Mouse (Mus musculus): ENCODE measurements at regions not wholly inside any gene's neighbourhood (a gene's known extent, or its start where the extent isn't known, plus 50 kb on each side); places are given as distances from the start of the nearest gene placed in this dataset.

DNA sequence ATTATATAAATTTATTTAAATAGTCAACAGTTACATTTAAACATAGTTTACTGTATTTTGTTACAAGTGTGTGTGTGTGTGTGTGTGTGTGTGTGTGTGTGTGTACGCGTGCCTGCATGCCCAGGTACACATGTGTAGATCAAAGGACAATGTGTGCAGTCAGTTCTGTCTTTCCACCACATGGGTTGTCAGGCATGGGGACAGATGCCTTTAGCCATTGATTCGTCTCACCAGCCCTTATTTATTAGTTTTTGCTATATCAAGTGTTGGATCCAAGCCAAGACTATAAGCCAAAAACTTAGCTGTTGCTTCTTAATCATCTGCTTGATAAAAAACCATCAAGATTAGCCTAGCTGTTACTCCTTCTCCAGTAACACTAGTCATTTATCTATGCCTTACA, 280.7 kb downstream of the Ets1 start:
- Histone ChIP-seq H3K27me3 (no peaks in the 10 kb centered on the region), H3K4me1 (no peaks in the 10 kb centered on the region), H3K9ac (no peak overlapping the region), H3K9me3 (no peaks in the 10 kb centered on the region), H3K36me3 (no peaks in the 10 kb centered on the region), H3K4me3 (no peak overlapping the region), H3K4me2 (no peak overlapping the region), H3K27ac (no peak overlapping the region)
- ATAC-seq (ENCODE audit: insufficient number of reproducible peaks, low FRiP score, low TSS enrichment, low read depth), result no peak
- WGBS, result 73% methylated on average over 3 of the region's 3 CpGs

GRCm38 (mm10) chr9:32923925-32924324, 287.9 kb downstream of the Ets1 start:
- Histone ChIP-seq H3K4me3 (no peak overlapping the region), H3K36me3 (no peaks in the 10 kb centered on the region)
- no peak for ATAC-seq (ENCODE audit: insufficient number of reproducible peaks, low FRiP score, low TSS enrichment, low read depth)

DNA sequence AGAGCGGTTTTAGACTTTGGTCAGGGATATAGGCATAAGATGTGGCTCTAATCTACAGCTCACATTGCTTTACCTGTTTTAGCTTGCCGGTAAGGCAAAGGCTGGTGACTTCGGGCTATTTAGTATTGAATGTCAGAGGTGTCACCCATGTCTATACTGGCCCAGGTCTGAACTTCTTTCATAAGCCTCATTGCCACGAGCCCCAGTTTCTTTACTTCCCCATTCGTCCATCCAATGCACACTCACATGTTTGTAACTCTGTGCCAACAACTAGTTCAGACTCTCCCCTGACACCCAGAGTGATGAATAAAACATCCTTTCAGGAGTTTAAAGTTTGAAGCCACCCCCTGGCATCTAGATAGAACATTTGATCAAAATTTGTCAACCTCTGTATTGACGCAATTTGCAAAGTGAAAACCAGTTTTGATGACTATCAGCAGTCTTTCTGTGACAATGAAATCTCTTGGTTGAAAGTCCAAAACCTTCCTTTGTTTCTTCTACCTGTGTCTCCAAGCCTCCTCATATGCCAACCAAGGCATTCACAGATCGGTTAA, 288.4 kb downstream of the Ets1 start:
- H3K4me1 ChIP-seq, result no peaks in the 10 kb centered on the region
- no peak overlapping the region for H3K27ac ChIP-seq
- no peak overlapping the region for H3K4me2 ChIP-seq
- no peaks in the 10 kb centered on the region for H3K36me3 ChIP-seq
- no peaks in the 10 kb centered on the region for H3K27me3 ChIP-seq
- WGBS, result 88% methylated on average over 7 of the region's 7 CpGs
- ATAC-seq (ENCODE audit: insufficient number of reproducible peaks, low FRiP score, low TSS enrichment, low read depth), result no peak
- no peaks in the 10 kb centered on the region for H3K9me3 ChIP-seq
- no peak overlapping the region for H3K4me3 ChIP-seq
- H3K9ac ChIP-seq, result no peak overlapping the region

More at GRCm38 (mm10) chr9:32923925-32924324, 287.9 kb downstream of the Ets1 start:
- no peak overlapping the region for H3K27ac ChIP-seq
- no peaks in the 10 kb centered on the region for H3K27me3 ChIP-seq
- H3K4me2 ChIP-seq, result no peak overlapping the region
- H3K9ac ChIP-seq, result no peak overlapping the region
- no peaks in the 10 kb centered on the region for H3K9me3 ChIP-seq
- H3K4me1 ChIP-seq, result no peaks in the 10 kb centered on the region

DNA sequence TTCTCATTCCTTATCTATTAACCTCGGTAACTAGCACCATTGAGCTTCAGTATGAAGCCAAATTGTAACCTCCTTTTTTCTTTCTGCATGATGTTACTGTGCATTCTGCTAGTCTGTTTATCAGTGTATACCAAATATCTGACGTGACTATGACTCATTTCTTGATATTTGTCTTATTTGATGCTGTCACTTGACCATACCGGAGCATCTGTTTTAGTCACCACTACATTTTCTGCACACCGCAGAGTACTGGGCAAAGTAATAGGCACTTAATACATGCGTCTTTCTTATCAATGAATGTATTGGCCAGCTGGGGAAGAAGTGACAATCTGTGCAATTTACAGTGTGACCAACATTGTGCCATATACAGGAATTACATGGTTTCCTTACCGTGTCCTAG, 289.0 kb downstream of the Ets1 start:
- H3K4me1 ChIP-seq, result no peaks in the 10 kb centered on the region
- no peaks in the 10 kb centered on the region for H3K36me3 ChIP-seq
- H3K27ac ChIP-seq, result no peak overlapping the region
- H3K9ac ChIP-seq, result no peak overlapping the region
- no peak for ATAC-seq (ENCODE audit: insufficient number of reproducible peaks, low FRiP score, low TSS enrichment, low read depth)
- H3K27me3 ChIP-seq, result no peaks in the 10 kb centered on the region
- WGBS, result 88% methylated on average over 6 of the region's 6 CpGs
- H3K4me2 ChIP-seq, result no peak overlapping the region
- no peaks in the 10 kb centered on the region for H3K9me3 ChIP-seq
- H3K4me3 ChIP-seq, result no peak overlapping the region

- H3K4me2 ChIP-seq, result no peak overlapping the region
- no peak overlapping the region for H3K9ac ChIP-seq
- 0 out of 2 replicates have a peak, but pooled peaks cover under 1% of the 10 kb centered on the region for H3K4me1 ChIP-seq
- no peaks in the 10 kb centered on the region for H3K36me3 ChIP-seq
- H3K4me3 ChIP-seq, result no peak overlapping the region
- H3K9me3 ChIP-seq, result no peaks in the 10 kb centered on the region
- 77% methylated on average over 12 of the region's 12 CpGs for WGBS
- no peaks in the 10 kb centered on the region for H3K27me3 ChIP-seq
- no peak overlapping the region for H3K27ac ChIP-seq
- no peak for ATAC-seq (ENCODE audit: insufficient number of reproducible peaks, low FRiP score, low TSS enrichment, low read depth)
Observed at GRCm38 (mm10) chr9:32925720-32926595, 289.9 kb downstream of the Ets1 start.

GRCm38 (mm10) chr9:32927656-32928055, 291.6 kb downstream of the Ets1 start:
- no peak overlapping the region for H3K4me3 ChIP-seq
- H3K27ac ChIP-seq, result no peak overlapping the region
- WGBS, result 93% methylated on average over 1 of the region's 1 CpGs
- peaks cover 8% of the 10 kb centered on the region; the same call in 1 of the 2 replicates for H3K4me1 ChIP-seq
- H3K9ac ChIP-seq, result no peak overlapping the region
- H3K36me3 ChIP-seq, result no peaks in the 10 kb centered on the region
- no peaks in the 10 kb centered on the region for H3K9me3 ChIP-seq
- ATAC-seq (ENCODE audit: insufficient number of reproducible peaks, low FRiP score, low TSS enrichment, low read depth), result no peak
- no peak overlapping the region for H3K4me2 ChIP-seq
- H3K27me3 ChIP-seq, result no peaks in the 10 kb centered on the region

DNA sequence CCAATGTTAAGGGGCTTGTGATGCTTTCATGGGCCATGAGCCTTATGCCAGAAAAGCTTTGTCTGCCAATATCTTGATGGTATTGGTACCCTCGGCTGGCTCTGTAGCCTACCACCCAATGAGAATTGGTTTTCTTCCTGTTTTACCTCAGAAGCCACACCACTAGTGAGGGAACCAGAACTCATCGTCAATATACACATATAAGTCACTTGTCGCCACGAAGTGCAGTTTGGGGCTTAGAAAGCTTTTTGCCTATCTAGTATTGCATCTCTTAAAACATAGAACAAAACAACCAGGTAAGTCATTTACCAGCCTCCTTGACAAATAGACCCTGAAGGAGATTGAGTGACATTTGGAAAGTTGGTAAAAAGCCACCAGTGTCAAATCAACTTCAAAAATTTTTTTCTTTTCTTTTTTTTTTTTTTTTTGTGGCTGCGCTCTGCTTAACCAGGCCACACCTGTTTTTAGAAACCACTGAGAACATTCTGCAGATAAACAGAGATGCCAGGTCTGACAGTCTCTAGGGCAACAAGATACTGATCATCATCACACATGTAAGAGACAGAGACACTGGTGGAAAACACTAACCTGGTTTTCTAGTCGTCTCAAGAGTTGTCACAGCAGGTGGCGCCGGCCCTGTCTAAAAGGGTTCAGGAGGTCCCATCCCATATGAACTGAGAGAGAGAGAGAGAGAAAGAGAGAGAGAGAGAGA, 292.4 kb downstream of the Ets1 start:
- WGBS, result 89% methylated on average over 8 of the region's 8 CpGs
- no peaks in the 10 kb centered on the region for H3K9me3 ChIP-seq
- H3K27ac ChIP-seq, result no peak overlapping the region
- no peak overlapping the region for H3K9ac ChIP-seq
- no peaks in the 10 kb centered on the region for H3K27me3 ChIP-seq
- ATAC-seq (ENCODE audit: insufficient number of reproducible peaks, low FRiP score, low TSS enrichment, low read depth), result no peak
- H3K4me1 ChIP-seq, result peaks cover 11% of the 10 kb centered on the region
- H3K36me3 ChIP-seq, result no peaks in the 10 kb centered on the region
- no peak overlapping the region for H3K4me3 ChIP-seq
- no peak overlapping the region for H3K4me2 ChIP-seq

DNA sequence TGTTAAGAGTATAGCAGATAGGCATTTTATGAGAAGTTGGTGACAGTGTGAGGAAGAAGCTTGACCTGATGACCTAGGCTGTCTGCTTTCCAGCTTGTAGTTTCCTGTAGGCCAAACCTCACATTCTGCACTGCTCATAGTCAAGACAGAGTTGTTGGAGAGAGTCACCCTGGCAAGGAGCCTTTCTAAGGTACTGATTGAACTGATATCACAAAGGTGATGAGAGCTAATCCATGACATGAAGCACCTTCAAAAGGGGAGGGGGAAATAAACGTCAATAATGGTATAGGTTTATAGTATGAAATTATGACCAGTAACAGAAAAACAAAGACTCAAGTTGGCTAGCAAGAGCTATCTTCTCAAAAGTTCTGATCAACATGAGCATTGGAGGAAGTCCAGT, 293.3 kb downstream of the Ets1 start:
- no peak for ATAC-seq (ENCODE audit: insufficient number of reproducible peaks, low FRiP score, low TSS enrichment, low read depth)
- Histone ChIP-seq H3K4me3 (no peak overlapping the region), H3K9me3 (no peaks in the 10 kb centered on the region), H3K4me1 (peaks cover 11% of the 10 kb centered on the region), H3K27ac (no peak overlapping the region), H3K36me3 (no peaks in the 10 kb centered on the region), H3K4me2 (no peak overlapping the region), H3K9ac (no peak overlapping the region), H3K27me3 (0 out of 2 replicates have a peak, but pooled peaks cover 3% of the 10 kb centered on the region)
- WGBS, result 85% methylated on average over 1 of the region's 1 CpGs

DNA sequence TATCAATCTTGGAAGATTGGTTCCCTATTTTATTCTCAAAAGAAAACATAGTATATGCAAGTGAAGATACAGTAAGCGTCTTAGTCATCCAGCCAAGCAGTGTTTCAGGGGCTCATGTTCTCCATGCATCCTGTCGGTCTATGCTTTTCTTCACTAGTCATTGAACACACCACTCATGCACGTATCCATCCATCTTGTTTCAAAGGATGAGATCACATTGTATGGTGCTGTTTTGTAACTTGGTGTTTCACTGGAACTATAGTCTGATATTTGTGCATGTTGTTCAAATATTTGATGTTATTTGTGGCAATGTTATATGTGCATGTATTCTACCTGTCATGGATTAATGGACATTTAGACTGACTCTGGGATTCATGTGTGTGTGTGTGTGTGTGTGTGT, 293.8 kb downstream of the Ets1 start:
- no peak overlapping the region for H3K4me2 ChIP-seq
- peaks cover 11% of the 10 kb centered on the region for H3K4me1 ChIP-seq
- no peak overlapping the region for H3K4me3 ChIP-seq
- 0 out of 2 replicates have a peak, but pooled peaks cover 3% of the 10 kb centered on the region for H3K27me3 ChIP-seq
- H3K27ac ChIP-seq, result no peak overlapping the region
- 92% methylated on average over 3 of the region's 3 CpGs for WGBS
- no peaks in the 10 kb centered on the region for H3K36me3 ChIP-seq
- no peak for ATAC-seq (ENCODE audit: insufficient number of reproducible peaks, low FRiP score, low TSS enrichment, low read depth)
- no peaks in the 10 kb centered on the region for H3K9me3 ChIP-seq
- H3K9ac ChIP-seq, result no peak overlapping the region

DNA sequence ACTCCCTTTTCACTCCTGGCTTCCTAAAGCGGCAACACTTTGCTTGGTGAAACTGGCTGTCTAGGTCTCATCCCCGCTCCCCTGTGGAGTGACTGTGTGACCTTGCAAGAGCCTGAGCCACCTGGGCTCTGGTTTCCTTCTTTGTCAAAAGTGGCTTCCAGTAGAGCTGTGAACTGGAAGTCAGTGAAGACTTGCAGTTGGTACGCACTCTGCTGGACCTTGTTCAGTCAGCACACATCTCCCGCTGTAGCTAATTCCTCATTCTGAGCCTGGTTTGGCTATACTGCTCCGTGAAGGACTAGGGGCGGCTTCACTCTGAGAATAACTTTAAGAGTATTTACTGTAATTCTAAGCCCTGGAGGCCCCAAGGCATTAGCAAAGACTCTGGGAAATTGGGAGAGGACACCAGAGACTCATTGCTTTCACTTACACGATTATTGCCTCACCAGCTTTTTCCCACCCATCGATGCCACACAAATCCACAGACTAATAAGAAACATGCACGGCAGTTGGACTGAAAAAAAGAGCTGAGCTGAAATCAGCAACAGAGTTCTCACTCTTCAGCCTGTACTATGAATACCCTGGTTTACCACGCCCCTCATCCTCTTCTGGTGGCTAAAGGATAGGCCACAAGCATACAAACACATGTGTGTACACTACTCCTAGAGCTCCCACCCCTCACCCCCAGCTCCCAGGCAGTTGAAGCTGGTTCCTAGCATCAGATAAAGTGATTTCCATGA, 295.4 kb downstream of the Ets1 start:
- ATAC-seq (ENCODE audit: insufficient number of reproducible peaks, low FRiP score, low TSS enrichment, low read depth), result peak; percentile 24; the same call in 1 of the 2 replicates
- H3K27ac ChIP-seq, result peak overlapping the region; percentile 29; the same call in 1 of the 2 replicates

DNA sequence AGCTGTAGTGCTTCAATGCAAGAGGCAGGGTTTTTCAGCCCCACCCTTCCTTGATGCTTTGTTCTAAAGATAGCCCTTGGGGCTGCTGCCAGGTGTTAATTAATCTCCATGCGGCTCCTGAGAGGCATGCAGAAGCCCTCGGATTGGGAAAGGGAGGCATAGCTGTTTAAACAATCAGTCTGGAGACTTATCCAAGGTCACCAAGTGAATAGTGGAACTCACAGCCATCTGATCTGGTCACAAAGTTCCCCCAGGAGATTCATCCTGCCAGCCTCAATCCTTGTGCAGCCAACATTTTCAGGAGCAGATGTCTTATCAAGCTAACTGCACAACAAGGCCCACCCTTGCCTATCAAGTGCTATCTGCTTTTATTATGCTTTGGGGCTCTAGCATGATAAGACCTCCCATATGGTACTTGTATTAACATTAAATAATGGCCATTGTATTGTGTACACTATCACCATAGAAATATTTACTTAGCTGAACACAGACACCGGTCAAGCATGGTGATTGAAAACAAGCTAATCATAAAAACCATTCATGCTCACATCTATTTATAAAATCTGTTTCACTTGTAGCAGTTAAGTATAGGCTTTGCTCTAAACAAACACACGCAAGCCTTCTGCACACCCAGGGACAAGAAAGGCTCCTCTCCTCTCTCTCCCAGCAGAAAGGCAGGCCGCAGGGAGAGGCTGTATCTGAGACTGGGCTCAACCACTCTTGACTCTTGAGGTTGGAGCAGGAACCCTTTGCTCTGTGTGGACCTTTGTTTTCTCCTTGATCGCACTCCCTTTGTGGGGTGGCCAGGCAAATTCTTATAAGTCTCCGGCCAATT, 297.4 kb downstream of the Ets1 start:
- 0 out of 2 replicates have a peak, but pooled peaks cover 3% of the 10 kb centered on the region for H3K27me3 ChIP-seq
- WGBS, result 66% methylated on average over 7 of the region's 7 CpGs
- no peak overlapping the region for H3K27ac ChIP-seq
- no peaks in the 10 kb centered on the region for H3K36me3 ChIP-seq
- no peak overlapping the region for H3K9ac ChIP-seq
- no peak for ATAC-seq (ENCODE audit: insufficient number of reproducible peaks, low FRiP score, low TSS enrichment, low read depth)
- H3K4me1 ChIP-seq, result peaks cover 11% of the 10 kb centered on the region
- no peaks in the 10 kb centered on the region for H3K9me3 ChIP-seq
- no peak overlapping the region for H3K4me3 ChIP-seq
- H3K4me2 ChIP-seq, result no peak overlapping the region

More for the DNA sequence above, 295.4 kb downstream of the Ets1 start:
- H3K9ac ChIP-seq, result no peak overlapping the region
- H3K4me1 ChIP-seq, result peaks cover 11% of the 10 kb centered on the region
- WGBS, result 41% methylated on average over 10 of the region's 10 CpGs
- no peaks in the 10 kb centered on the region for H3K36me3 ChIP-seq
- H3K27me3 ChIP-seq, result 0 out of 2 replicates have a peak, but pooled peaks cover 3% of the 10 kb centered on the region
- H3K9me3 ChIP-seq, result no peaks in the 10 kb centered on the region
- no peak overlapping the region for H3K4me3 ChIP-seq
- no peak overlapping the region for H3K4me2 ChIP-seq
